Mouse (Mus musculus): ENCODE results near the gene Clcf1. TPM values are rescaled to one million over a fixed set of nuclear protein-coding genes. Genes with fewer than 3 reads are reported as not detected.

Clcf1 gene
- polyA plus RNA-seq, 1 experiment from 2014 or later, result 4.6 TPM

GRCm38 (mm10) chr19:4217855-4218254, 3.8 kb downstream of the Clcf1 start:
- no peak overlapping the region for H3K4me3 ChIP-seq (ENCODE audit: low read depth, low read length)
- no peaks in the 10 kb centered on the region for H3K9me3 ChIP-seq (replicated peaks; ENCODE audit: control insufficient read depth, low read length)
- no peaks in the 10 kb centered on the region; the same call in 1 of the 2 replicates for H3K27me3 ChIP-seq (ENCODE audit: control insufficient read depth, insufficient read depth, low read length)
- no peak overlapping the region for H3K9ac ChIP-seq (replicated peaks; ENCODE audit: low read length)
- WGBS, result 43% methylated on average over 3 of the region's 3 CpGs
- peaks cover 17% of the 10 kb centered on the region for H3K4me1 ChIP-seq (ENCODE audit: control insufficient read depth, insufficient read depth, low read length)
- H3K36me3 ChIP-seq (replicated peaks; ENCODE audit: control insufficient read depth, insufficient read depth, low read depth, low read length), result no peaks in the 10 kb centered on the region
- no peak for DNase-seq (ENCODE audit: low spot score)
- H3K4me2 ChIP-seq (ENCODE audit: low read depth, low read length), result no peak overlapping the region
- no peak overlapping the region for H3K27ac ChIP-seq (replicated peaks; ENCODE audit: low read depth, low read length)
- no peak for ATAC-seq (replicated peaks; ENCODE audit: insufficient number of reproducible peaks, low FRiP score, low TSS enrichment, low read depth)

- Histone ChIP-seq H3K4me3 (ENCODE audit: low read depth, low read length) (no peak overlapping the region), H3K27me3 (ENCODE audit: control insufficient read depth, insufficient read depth, low read length) (no peaks in the 10 kb centered on the region; the same call in 1 of the 2 replicates), H3K9me3 (replicated peaks; ENCODE audit: control insufficient read depth, low read length) (no peaks in the 10 kb centered on the region), H3K4me1 (ENCODE audit: control insufficient read depth, insufficient read depth, low read length) (peaks cover 16% of the 10 kb centered on the region), H3K27ac (replicated peaks; ENCODE audit: low read depth, low read length) (no peak overlapping the region), H3K36me3 (replicated peaks; ENCODE audit: control insufficient read depth, insufficient read depth, low read depth, low read length) (no peaks in the 10 kb centered on the region), H3K4me2 (ENCODE audit: low read depth, low read length) (no peak overlapping the region), H3K9ac (replicated peaks; ENCODE audit: low read length) (no peak overlapping the region)
- WGBS, result 86% methylated on average over 11 of the region's 11 CpGs
- ATAC-seq (replicated peaks; ENCODE audit: insufficient number of reproducible peaks, low FRiP score, low TSS enrichment, low read depth), result no peak
- no peak for DNase-seq (ENCODE audit: low spot score)
These were observed 4.3 kb downstream of the Clcf1 start for GRCm38 (mm10) chr19:4218293-4218692.

DNA sequence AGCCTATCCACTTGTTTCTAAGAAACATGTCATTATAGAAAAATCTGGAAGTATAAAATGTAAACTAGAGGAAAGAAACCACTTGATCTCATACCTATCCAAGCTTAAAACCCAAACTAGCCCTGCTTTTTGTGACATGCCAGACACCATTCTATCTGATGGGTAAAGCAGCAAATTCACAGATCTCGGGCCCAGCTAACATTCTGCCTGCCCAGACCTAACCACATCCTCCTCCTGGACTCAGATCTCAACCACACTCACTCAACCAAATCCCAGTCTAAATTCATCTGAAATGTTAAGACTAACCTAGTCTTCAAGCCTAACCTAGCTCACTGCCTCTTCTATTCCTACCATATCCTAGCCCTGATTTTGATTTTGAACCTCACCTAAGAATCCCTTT, 4.7 kb downstream of the Clcf1 start:
- no peak overlapping the region for H3K9ac ChIP-seq (replicated peaks; ENCODE audit: low read length)
- H3K9me3 ChIP-seq (replicated peaks; ENCODE audit: control insufficient read depth, low read length), result no peaks in the 10 kb centered on the region
- ATAC-seq (replicated peaks; ENCODE audit: insufficient number of reproducible peaks, low FRiP score, low TSS enrichment, low read depth), result no peak
- no peak for DNase-seq (ENCODE audit: low spot score)
- H3K36me3 ChIP-seq (replicated peaks; ENCODE audit: control insufficient read depth, insufficient read depth, low read depth, low read length), result no peaks in the 10 kb centered on the region
- H3K4me2 ChIP-seq (ENCODE audit: low read depth, low read length), result no peak overlapping the region
- H3K4me3 ChIP-seq (ENCODE audit: low read depth, low read length), result no peak overlapping the region
- 63% methylated on average over 1 of the region's 1 CpGs for WGBS
- H3K4me1 ChIP-seq (ENCODE audit: control insufficient read depth, insufficient read depth, low read length), result peaks cover 12% of the 10 kb centered on the region
- no peak overlapping the region for H3K27ac ChIP-seq (replicated peaks; ENCODE audit: low read depth, low read length)
- H3K27me3 ChIP-seq (ENCODE audit: control insufficient read depth, insufficient read depth, low read length), result no peaks in the 10 kb centered on the region

GRCm38 (mm10) chr19:4219943-4220342, 5.9 kb downstream of the Clcf1 start:
- DNase-seq (ENCODE audit: low spot score) (no peak), ATAC-seq (replicated peaks; ENCODE audit: insufficient number of reproducible peaks, low FRiP score, low TSS enrichment, low read depth) (no peak)
- H3K9ac ChIP-seq (replicated peaks; ENCODE audit: low read length), result no peak overlapping the region
- no peak overlapping the region for H3K4me3 ChIP-seq (ENCODE audit: low read depth, low read length)
- no peak overlapping the region for H3K27ac ChIP-seq (replicated peaks; ENCODE audit: low read depth, low read length)
- WGBS, result 88% methylated on average over 6 of the region's 6 CpGs
- H3K4me2 ChIP-seq (ENCODE audit: low read depth, low read length), result no peak overlapping the region
- H3K36me3 ChIP-seq (replicated peaks; ENCODE audit: control insufficient read depth, insufficient read depth, low read depth, low read length), result no peaks in the 10 kb centered on the region
- H3K27me3 ChIP-seq (ENCODE audit: control insufficient read depth, insufficient read depth, low read length), result no peaks in the 10 kb centered on the region
- peaks cover 12% of the 10 kb centered on the region for H3K4me1 ChIP-seq (ENCODE audit: control insufficient read depth, insufficient read depth, low read length)
- H3K9me3 ChIP-seq (replicated peaks; ENCODE audit: control insufficient read depth, low read length), result no peaks in the 10 kb centered on the region

DNA sequence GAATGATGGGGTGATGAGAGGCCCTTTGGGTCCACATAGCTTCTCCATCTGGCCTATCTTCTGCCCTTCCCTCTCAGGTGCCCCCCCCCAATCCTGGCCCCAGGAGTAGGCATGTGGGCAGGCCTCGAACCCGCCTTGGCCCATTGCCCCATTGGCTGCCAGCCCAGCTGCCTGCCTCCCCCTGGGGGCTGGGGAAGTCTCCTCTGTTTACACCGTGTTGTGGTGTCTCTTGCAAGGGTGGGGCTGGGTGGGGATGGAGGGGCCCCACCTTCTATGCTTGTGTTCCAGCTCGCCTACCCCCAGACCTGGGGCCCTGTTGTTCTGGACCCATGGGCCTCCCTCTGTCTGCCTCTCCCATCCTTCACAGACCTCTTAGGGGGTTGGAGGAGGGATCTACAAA, 6.4 kb downstream of the Clcf1 start:
- Histone ChIP-seq H3K4me1 (ENCODE audit: control insufficient read depth, insufficient read depth, low read length) (peaks cover 10% of the 10 kb centered on the region), H3K36me3 (replicated peaks; ENCODE audit: control insufficient read depth, insufficient read depth, low read depth, low read length) (no peaks in the 10 kb centered on the region), H3K9me3 (replicated peaks; ENCODE audit: control insufficient read depth, low read length) (no peaks in the 10 kb centered on the region), H3K9ac (replicated peaks; ENCODE audit: low read length) (no peak overlapping the region), H3K27me3 (ENCODE audit: control insufficient read depth, insufficient read depth, low read length) (no peaks in the 10 kb centered on the region), H3K27ac (replicated peaks; ENCODE audit: low read depth, low read length) (no peak overlapping the region), H3K4me3 (ENCODE audit: low read depth, low read length) (no peak overlapping the region), H3K4me2 (ENCODE audit: low read depth, low read length) (no peak overlapping the region)
- WGBS, result 62% methylated on average over 4 of the region's 4 CpGs
- ATAC-seq (replicated peaks; ENCODE audit: insufficient number of reproducible peaks, low FRiP score, low TSS enrichment, low read depth) (no peak), DNase-seq (ENCODE audit: low spot score) (no peak)

GRCm38 (mm10) chr19:4220957-4221743, 7.1 kb downstream of the Clcf1 start:
- ATAC-seq (replicated peaks; ENCODE audit: insufficient number of reproducible peaks, low FRiP score, low TSS enrichment, low read depth) (no peak), DNase-seq (ENCODE audit: low spot score) (no peak)
- no peaks in the 10 kb centered on the region for H3K27me3 ChIP-seq (ENCODE audit: control insufficient read depth, insufficient read depth, low read length)
- H3K4me3 ChIP-seq (ENCODE audit: low read depth, low read length), result no peak overlapping the region
- H3K27ac ChIP-seq (replicated peaks; ENCODE audit: low read depth, low read length), result no peak overlapping the region
- no peaks in the 10 kb centered on the region for H3K36me3 ChIP-seq (replicated peaks; ENCODE audit: control insufficient read depth, insufficient read depth, low read depth, low read length)
- no peaks in the 10 kb centered on the region for H3K9me3 ChIP-seq (replicated peaks; ENCODE audit: control insufficient read depth, low read length)
- H3K9ac ChIP-seq (replicated peaks; ENCODE audit: low read length), result no peak overlapping the region
- WGBS, result 38% methylated on average over 14 of the region's 14 CpGs
- H3K4me2 ChIP-seq (ENCODE audit: low read depth, low read length), result no peak overlapping the region
- H3K4me1 ChIP-seq (ENCODE audit: control insufficient read depth, insufficient read depth, low read length), result peaks cover 6% of the 10 kb centered on the region

DNA sequence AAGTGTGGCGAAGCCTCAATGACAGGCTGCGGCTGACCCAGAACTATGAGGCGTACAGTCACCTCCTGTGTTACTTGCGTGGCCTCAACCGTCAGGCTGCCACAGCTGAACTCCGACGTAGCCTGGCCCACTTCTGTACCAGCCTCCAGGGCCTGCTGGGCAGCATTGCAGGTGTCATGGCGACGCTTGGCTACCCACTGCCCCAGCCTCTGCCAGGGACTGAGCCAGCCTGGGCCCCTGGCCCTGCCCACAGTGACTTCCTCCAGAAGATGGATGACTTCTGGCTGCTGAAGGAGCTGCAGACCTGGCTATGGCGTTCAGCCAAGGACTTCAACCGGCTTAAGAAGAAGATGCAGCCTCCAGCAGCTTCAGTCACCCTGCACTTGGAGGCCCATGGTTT, 8.1 kb downstream of the Clcf1 start:
- no peak overlapping the region for H3K4me2 ChIP-seq (ENCODE audit: low read depth, low read length)
- no peak overlapping the region for H3K27ac ChIP-seq (replicated peaks; ENCODE audit: low read depth, low read length)
- no peak overlapping the region for H3K4me3 ChIP-seq (ENCODE audit: low read depth, low read length)
- no peaks in the 10 kb centered on the region for H3K36me3 ChIP-seq (replicated peaks; ENCODE audit: control insufficient read depth, insufficient read depth, low read depth, low read length)
- no peak for DNase-seq (ENCODE audit: low spot score)
- WGBS, result 82% methylated on average over 11 of the region's 11 CpGs
- ATAC-seq (replicated peaks; ENCODE audit: insufficient number of reproducible peaks, low FRiP score, low TSS enrichment, low read depth), result no peak
- H3K9ac ChIP-seq (replicated peaks; ENCODE audit: low read length), result no peak overlapping the region
- no peaks in the 10 kb centered on the region for H3K27me3 ChIP-seq (ENCODE audit: control insufficient read depth, insufficient read depth, low read length)
- H3K4me1 ChIP-seq (ENCODE audit: control insufficient read depth, insufficient read depth, low read length), result peaks cover under 1% of the 10 kb centered on the region
- no peaks in the 10 kb centered on the region for H3K9me3 ChIP-seq (replicated peaks; ENCODE audit: control insufficient read depth, low read length)

DNA sequence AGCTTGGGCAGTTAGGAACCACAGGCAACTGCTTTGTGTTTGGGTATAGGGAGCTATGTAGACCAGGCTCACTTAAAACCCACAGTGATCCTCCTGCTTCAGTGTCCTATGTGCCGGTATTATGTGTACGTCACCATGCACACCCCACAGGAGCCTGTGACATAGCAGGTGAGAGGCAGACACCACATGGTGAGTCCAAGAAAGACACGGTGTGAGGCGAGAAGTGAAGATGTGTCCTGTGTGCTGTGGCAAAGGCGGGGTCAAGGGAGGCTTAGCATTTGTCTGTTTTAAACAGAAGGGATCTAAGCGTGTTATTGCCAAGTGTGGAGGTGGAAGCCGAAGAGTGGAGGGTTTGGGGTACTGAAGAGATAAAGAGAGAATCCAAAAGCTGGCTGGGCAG, 12.7 kb downstream of the Clcf1 start:
- Histone ChIP-seq H3K27ac (replicated peaks; ENCODE audit: low read depth, low read length) (no peak overlapping the region), H3K4me2 (ENCODE audit: low read depth, low read length) (no peak overlapping the region), H3K9ac (replicated peaks; ENCODE audit: low read length) (no peak overlapping the region), H3K4me3 (ENCODE audit: low read depth, low read length) (no peak overlapping the region), H3K36me3 (replicated peaks; ENCODE audit: control insufficient read depth, insufficient read depth, low read depth, low read length) (no peaks in the 10 kb centered on the region), H3K4me1 (ENCODE audit: control insufficient read depth, insufficient read depth, low read length) (no peaks in the 10 kb centered on the region), H3K9me3 (replicated peaks; ENCODE audit: control insufficient read depth, low read length) (no peaks in the 10 kb centered on the region), H3K27me3 (ENCODE audit: control insufficient read depth, insufficient read depth, low read length) (0 out of 2 replicates have a peak, but pooled peaks cover 2% of the 10 kb centered on the region)
- WGBS, result 86% methylated on average over 7 of the region's 7 CpGs
- ATAC-seq (replicated peaks; ENCODE audit: insufficient number of reproducible peaks, low FRiP score, low TSS enrichment, low read depth) (no peak), DNase-seq (ENCODE audit: low spot score) (no peak)

Measured in embryonic facial prominence, embryonic 11.5 days (tissue).